Mouse (Mus musculus) frontal cortex, adult (tissue): ENCODE measurements around the gene Oaf.

Experiments used
- ATAC-seq: cut with Nextera tagmentation; 2 replicates; pipeline ENCODE4 v1.9.2; 2017; ENCODE audit warnings: mild to moderate bottlenecking, moderate library complexity, mixed read lengths; ENCODE audit not compliant: low TSS enrichment

The Oaf gene

DNA sequence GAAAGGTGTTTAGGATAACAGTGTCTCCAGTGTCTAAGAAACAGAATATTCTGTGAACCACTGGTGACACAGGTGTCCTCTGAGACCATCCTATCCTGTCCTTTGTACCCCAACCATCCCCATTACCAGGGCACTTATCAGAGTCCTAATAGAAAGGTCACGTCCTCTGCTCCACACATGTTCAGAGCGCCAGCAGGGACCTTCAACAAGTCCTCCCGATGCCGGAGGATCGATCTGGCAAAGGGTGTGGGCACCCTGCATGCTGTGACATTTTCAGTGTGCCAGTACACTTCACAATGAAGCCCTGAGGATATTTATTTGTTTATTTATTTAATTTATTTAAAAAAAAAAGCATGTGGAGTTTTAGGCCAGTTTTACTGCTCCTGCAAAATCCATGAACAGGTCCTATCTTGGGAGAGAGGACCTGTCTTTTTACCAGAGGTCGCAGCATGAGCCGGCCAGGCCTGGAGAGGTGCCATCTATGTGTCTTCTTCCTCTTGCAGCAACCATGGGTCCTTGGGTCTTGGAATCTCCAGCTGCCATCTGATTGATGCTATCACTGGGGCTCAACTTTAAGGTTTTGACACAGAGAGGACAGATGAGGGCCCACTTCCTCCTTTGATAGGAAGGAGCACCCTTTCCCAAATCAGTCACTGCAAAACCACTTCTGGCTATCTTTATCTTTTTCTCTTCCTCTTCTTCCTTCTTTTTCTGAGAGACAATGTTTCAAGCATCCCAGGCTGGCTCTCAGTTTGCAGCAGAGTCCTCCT lies 6.3 kb upstream of the Oaf start:
- no peak for ATAC-seq

DNA sequence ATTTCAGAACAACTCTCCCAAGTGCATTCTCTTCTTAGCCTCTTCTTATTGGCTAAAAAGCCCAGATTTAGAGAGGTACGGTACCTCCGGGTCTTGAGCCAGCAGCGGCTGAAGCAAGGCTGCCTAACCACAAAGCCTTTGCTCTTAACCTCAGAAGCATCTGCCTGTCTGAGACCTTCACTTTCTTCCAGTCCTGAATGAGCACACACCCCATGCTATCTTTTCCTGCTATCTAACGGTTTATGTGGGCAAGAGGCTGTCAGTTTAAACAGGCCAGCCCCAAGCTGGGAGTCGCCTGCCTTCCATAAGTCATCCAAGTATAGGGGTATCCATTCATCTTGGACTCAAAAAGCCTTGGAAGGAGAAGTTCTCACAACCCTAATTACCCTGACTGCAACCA lies 2.7 kb upstream of the Oaf start:
- ATAC-seq = no peak

DNA sequence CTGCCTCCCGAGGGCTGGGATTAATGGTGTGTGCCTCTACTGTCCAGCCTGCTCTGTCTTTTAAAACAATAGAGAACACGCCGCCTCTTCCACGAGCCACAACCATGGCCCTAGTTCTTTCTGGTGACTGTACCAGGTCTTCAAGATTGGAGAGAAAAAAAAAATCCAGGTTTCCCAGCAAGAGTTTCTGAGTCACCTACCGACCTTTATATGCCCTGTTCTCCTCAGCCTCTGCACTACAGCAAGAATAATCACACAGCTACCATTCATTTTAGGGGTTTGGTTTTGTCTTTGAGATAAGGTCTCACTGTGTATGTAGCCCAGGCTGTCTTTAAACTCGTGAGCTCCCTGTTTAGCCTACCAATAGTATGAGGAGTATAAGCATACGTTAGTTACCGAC lies 2.3 kb upstream of the Oaf start:
- ATAC-seq = no peak

DNA sequence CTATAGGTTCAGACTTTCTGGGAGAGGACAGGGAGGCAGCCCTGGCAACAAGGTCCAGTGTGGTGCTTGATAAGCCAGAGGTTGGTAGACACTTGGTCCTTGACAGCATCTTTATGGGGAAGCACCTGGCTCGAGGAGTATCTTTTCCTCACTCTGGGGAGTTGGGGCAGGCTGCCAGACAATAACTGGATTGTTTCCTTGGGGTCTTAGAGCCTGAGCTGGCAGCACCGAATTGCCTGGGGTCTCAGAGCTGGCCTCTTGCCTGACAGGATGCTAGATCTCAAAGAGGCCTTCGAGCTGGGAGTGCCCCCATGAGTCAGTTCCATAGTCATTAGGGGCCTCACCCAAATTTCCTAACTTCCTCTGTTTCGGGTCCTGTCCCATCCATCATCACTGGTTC lies 1.6 kb upstream of the Oaf start:
- no peak for ATAC-seq

DNA sequence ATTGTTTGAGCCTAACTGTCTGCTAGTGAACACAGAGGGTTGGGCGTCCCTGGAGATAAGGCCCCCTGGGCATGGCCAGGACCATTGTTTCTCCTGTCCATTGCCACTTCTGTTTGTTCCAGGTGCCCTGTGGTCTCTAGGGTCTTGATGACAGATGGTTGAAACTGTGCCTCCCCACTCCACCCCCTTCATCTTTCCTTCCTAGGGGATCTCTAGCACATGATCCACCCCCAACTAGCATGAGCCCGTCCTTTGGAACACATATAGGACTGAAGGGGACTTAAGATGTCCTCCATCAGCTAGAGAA lies 836 bp upstream of the Oaf start:
- ATAC-seq = no peak

DNA sequence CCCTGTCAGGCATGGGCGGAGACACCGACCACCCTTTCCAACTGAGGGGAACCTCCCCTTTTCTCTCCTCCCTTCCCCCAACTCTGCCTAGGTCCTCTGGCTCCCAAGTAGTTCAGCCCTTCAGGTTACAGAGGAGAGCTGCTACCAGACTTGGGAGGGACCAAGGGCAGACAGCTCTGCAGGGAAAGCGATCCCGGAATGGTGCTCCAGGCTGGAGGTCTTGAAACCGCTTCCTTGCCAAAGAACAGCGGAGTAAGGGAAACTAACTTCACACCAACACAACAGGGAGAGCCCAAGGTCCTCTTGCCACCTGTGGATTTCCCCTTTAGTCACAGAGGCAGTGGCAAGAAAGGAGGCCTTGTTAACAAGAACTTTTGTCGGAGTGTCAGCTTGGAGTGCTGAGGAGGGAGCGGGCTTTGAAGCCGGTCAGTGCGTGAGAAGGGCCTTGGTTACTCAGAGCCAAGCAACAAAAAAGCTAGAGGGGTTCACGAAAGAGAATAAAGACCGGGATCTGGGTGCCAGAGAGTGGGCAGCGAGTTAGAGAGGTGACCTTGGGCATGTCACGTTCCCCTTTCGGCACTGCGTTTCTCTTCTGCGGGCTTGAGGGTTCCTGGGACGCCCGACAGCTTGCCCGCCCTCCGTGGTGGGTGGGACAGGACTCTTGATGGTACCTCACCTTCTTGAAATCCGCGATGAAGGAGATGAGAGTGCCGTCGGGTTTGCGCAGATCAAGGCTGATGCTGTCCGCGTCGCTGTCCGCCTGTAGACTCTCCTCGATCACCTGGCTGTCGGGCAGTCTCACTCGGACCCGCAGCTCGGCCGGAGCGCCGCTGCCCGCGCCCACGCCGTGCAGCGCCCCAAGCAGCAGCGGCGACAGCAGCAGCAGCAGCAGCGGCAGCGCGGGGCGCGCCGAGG lies 823 bp downstream of the Oaf start:
- ATAC-seq = no peak

DNA sequence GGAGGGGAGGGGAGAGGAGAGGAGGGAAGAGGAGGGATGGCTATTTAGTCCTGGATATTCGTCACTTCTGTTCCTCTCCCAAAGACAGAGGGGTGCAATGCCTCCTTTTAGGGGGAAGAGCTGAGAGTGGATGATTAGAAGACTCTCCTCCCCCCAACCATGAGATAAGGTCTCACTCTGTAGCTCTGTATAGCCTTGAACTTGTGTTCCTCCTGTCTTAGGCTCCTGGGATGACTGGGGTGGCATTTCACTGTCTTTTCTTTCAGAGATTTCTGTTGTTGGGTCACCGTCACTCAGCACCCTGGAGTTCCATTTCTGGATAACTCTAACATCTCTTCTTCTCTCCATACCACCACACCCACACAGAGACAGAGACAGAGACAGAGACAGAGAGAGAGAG lies 1.5 kb downstream of the Oaf start:
- no peak for ATAC-seq

DNA sequence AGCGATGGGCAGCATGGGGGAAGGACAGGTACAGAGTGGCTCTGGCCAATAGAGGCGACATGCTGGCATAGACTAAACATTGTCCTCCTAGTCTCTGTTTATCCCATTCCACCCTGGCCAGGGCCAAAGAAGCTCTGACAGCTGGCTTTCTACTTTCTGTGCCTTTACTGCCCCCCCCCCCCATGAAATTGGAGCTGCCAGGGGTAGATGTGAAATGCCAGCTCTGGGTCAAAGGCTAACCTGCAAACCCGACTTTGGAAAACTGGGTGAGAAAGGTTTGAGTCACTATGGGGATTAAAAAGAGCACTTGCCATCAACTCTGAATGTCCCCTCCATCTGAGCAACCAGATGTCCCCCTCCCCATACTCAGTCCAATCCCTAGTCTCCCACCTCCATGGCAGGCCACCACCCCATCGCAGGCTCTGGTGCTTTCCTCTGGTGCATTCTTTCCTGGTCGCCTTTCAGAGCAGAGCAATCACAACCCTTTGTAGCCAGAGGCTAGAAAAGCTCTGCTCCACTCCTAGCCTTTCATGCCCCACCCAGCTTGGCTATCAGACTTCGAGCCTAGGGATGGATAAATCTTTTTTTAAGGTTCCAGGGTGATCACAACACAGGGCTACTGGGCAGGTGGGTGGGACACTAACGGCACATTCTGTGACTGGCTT lies 2.5 kb downstream of the Oaf start:
- ATAC-seq = no peak

DNA sequence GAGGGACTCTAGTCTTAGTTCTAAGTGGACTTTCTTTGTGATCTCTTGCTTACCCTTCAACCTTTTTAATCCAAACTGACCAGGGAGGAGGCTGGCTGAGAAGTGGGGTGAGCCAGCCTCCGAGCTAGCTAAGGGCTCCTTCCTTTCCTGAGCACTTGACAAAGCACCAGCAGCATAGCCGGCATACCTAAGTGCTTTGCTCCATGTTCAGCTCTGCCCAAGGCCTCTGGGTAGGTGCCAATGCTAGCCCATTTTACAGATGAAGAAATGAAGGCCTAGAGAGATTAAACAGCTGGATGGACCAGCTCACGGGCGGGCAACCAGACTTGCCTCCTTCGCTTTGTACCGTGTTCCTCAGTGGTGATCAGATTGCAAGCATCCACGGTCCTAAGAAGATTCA lies 3.1 kb downstream of the Oaf start:
- no peak for ATAC-seq

DNA sequence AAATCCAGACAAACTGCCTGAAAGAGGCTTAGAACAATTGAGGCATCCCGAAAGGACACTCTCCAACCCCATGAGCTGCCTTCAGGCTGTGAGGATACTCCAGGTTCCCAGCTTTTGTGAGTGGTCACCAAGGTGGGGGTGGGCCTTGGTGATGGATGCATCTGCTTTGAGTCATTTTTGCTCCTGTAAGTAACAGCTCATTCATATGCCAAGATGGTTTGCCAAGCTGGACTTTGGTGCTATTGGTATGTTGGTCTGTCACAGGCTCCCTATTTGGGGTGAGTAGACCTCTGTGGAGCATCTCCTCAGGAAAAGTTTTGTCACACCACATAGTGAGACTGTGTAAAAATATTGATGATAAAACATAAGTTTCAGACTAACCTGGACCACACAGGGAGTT lies 3.6 kb downstream of the Oaf start:
- no peak for ATAC-seq

DNA sequence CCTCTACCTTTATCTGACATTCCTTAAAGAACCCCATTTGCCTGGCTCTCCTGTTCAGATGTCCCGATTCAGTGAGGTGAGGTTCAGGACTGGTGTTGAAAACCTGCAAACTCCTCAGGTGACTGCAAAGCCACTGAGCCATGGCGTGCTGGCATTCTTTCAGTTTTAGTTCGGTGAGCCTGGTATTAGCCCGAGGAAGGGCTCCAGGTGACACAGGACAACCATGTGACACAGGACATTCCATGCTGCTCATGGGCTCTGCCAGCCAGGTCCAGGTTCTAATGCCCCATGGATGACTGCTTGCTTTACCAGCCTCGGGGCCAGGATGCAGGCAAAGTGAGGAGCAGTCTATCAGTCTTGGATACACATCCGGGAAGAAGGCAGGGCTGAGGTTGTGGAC lies 4.4 kb downstream of the Oaf start:
- ATAC-seq = no peak

DNA sequence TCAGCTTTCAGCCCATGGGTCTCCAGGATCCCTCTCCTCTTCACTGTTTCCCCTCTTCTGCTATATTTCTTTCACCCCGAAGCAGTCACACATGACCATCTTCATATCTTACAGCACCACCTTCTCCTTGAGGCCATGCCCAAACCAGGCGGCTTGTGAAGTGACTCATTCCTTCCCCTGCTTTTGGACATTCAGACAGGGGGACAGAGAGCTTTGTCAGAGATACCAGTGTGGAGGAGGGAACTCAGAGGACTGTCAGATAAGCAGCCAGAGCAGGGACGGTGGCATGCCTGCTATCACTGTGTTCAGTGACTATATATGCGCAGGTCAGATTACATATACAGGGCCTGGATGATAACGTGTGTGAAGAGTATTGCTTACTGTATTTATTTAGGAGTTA lies 5.2 kb downstream of the Oaf start:
- ATAC-seq = no peak

GRCm38 (mm10) chr9:43233515-43233914 lies 6.2 kb downstream of the Oaf start:
- no peak for ATAC-seq

- no peak for ATAC-seq
Measured at GRCm38 (mm10) chr9:43233044-43233443, 6.7 kb downstream of the Oaf start.

DNA sequence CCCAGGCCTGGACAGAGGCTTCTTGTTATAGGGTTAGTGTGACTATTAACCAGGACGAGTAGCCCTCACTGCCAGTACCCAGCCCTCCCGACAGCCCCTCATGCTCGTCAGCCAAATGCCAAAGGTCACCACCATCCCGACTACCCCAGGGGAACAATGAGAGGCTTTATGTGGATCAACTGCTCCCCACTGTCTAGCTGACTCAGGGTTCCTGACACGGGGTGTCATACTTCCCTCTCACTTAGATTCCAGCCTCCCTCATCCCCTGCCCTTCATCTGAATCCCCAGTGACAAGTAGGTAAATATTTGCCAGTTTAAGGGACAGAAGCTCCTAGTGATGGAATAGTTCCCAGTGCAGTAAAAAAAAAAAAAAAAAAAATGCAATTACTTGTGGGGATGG lies 7.4 kb downstream of the Oaf start:
- ATAC-seq = no peak

GRCm38 (mm10) chr9:43231805-43232204 lies 7.9 kb downstream of the Oaf start:
- no peak for ATAC-seq

- no peak for ATAC-seq
Measured at GRCm38 (mm10) chr9:43230886-43231285, 8.8 kb downstream of the Oaf start.

DNA sequence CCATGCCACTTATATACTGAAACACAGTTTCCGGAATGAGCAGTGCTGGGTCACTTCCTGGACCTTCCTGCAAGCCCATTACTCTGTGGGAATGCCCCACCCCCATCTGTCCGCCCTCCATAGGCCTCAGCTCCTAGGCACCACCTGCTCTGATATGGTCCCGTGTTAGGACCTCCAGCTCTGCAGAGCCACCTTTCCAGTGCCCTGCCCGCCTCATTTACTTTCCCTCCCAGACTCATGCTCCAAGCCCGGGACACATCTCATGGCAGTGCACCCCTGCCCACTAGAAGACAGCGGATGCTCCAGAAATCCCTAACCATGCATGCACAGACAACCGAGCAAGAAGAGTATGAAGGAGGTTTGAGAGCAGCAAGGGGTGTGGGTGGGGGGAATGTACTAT lies 9.7 kb downstream of the Oaf start:
- ATAC-seq = no peak; the same call in 1 of the 2 replicates

DNA sequence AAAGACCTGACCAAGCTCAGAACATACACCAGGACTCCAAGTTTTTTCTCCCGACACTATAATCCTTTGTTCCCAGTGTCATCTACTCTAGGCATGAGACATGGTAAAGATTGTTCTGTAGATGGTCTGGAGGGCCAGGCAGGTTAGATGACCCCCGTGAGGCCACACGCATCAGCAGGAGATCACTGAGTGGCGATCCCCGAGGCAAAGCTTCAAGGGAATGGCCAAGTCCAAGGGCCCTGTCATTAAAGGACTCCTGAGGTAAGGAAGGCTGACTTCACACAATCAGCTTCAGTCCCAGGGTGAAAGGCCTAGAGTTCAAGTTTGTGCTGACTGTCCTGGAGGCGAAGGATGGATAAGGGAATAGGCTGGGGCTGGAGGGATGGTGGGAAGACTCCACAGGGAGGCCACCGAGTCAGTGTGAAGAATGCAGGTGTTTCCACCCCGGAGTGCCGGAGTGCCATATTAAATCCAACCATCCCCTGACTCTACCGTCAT lies 10.3 kb downstream of the Oaf start:
- no peak for ATAC-seq

DNA sequence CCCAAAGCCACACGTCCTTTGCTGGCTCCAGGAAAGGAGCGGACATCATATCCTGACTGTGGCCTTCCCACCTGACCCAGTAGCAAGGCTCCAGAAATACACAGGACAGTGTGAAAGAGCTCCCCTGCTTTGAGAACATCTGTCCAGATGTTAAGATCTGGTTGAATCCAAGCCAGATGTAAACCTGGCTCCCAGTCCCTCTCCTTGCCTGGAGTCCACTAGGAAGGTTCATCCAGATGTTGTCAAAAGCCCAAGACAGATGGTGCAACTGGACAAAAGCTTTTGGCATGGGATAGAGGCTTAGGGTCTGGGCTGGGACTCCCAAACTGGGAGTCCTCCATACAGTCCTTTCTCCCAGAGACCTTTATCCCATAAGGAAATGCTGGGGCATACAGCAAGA lies 11.0 kb downstream of the Oaf start:
- no peak for ATAC-seq

GRCm38 (mm10) chr9:43227626-43228025 lies 12.1 kb downstream of the Oaf start:
- no peak for ATAC-seq

- no peak for ATAC-seq
Measured at GRCm38 (mm10) chr9:43226573-43227160, 13.0 kb downstream of the Oaf start.
